Mouse (Mus musculus): ENCODE data around the gene Anapc16. TPM values are rescaled to one million over a fixed set of nuclear protein-coding genes. Genes with fewer than 3 reads are reported as not detected.
A peak's percentile ranks its signal among the peaks of the same experiment; 100 is the strongest.

Anapc16 gene
- total RNA-seq (2021), result 10 to 100 TPM; 68.1 to 73.7 TPM

- DNase-seq, result peak; percentile 96 to 97
- intact Hi-C loops (cut with DNase I), result loop anchor here (2.0 to 5.0 kb wide), 3 partner anchors 35 to 80 kb away; partner anchors contain the start of gene Ddit4
Observed at GRCm38 (mm10) chr10:60002673-60003212, at the start of gene Anapc16, which contains the start of gene Ascc1. Anapc16 (minus strand) TSS chr10:60003135. Ascc1 (plus strand) TSS chr10:60002805.

GRCm38 (mm10) chr10:60050581-60050980 is 47.6 kb upstream of the Anapc16 start:
- DNase-seq, result no peak
- intact Hi-C loops (cut with DNase I), result no loop called here

DNA sequence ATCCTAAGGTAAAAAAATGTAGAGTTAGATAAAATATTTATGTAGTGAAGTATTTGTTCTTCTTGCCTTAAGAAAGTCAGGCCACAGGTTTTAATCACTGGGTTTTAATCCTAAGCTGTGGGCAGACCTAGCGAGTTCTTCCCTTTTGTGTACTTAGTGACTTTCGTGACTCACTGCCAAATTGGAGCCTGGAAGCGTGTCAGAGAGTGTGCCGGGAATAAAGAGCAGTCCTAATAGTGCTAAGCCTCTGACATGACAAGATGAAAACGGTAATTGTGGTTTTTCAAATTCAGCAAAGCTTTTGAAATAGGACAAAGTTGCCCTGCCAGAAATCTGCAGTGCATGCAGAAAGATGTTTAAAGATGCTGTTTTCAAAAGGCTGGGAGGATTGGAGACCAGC is 43.8 kb upstream of the Anapc16 start:
- intact Hi-C loops (cut with DNase I), result no loop called here
- DNase-seq, result peak; percentile 13 to 19

- intact Hi-C loops (cut with DNase I), result no loop called here
- DNase-seq, result no peak
Observed at GRCm38 (mm10) chr10:60042350-60042922, 39.5 kb upstream of the Anapc16 start.

DNA sequence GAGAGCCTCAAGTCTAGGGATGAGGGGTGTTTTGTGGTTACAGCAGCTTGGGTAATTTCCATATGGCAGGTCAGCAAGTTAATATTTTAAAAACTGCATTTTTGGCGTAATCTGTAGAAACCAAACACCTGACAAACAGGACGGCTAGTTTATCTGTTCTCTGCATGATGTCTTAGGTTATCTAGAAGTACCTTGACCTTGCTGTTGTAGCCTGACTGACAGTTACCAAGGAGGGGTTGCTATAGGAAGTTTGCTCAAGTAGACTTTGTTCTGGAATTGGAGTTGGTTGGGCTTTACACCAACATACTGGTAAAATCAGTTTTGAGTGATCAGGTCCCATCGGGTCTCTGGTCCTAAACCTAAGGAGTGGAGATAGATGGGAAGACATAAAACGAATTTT is 32.8 kb upstream of the Anapc16 start:
- intact Hi-C loops (cut with DNase I), result no loop called here

DNA sequence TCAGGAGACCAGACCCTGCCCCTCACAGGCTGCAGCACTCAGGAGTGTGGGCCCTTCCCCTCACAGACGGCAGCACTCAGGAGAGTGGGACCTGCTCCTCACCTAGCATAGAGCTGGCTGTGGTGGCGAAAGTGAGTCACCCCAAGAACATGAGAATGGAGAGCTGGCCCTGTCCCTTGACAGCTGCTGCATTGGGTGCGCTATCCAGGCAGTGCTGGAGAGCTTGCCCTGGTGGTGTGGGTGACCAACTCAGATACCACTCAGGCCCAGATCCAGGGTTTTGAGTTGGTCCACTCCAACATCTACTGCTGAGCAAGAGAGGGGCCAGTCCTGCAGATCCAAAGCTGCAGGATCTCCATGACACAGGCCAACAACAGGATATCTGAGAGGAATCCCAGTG is 31.7 kb upstream of the Anapc16 start:
- intact Hi-C loops (cut with DNase I), result no loop called here
- no peak for DNase-seq

More for the DNA sequence above, 32.8 kb upstream of the Anapc16 start:
- DNase-seq, result no peak

- no peak for DNase-seq
Observed at GRCm38 (mm10) chr10:60033064-60033463, 30.1 kb upstream of the Anapc16 start.

DNA sequence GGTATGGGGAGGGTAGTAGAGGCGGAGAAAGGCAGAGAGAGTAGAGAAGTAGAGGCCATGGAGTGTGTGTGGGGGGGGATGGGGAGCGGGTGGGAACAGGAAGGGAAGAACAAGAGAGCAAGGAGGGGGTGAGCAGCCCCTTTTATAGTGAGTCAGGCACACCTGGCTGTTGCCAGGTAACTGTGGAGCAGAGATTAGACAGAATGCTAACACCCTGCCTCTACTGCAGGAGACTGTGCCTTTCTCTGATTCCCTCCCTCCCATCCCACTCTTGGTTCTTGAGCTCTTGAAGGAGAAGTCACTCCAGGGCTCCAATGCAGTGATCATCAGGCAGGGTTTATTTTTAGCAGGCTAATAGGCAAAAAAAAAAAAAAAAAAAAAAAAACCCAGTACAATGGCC is 29.7 kb upstream of the Anapc16 start:
- intact Hi-C loops (cut with DNase I), result no loop called here
- no peak for DNase-seq

More at GRCm38 (mm10) chr10:60033064-60033463, 30.1 kb upstream of the Anapc16 start:
- intact Hi-C loops (cut with DNase I), result no loop called here

DNA sequence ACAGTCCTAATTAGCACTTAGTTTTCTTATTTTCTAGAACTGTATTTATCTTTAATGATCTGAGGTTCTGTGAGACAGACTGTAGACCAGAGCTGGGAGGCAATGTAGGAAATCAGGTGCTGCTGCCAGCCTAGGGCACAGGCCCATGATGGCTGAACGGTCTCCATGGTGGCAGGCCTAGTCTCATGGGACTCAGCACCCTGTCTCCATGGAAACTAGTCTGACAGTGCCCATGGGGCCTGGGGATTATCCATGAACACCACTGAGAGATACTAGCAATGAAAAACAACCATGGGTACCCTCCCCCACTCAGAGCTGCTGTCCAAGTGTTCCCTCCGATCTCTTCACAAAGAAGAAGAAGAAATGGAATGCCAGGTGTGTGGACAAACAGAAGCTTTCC is 29.1 kb upstream of the Anapc16 start:
- DNase-seq, result no peak
- intact Hi-C loops (cut with DNase I), result no loop called here

DNA sequence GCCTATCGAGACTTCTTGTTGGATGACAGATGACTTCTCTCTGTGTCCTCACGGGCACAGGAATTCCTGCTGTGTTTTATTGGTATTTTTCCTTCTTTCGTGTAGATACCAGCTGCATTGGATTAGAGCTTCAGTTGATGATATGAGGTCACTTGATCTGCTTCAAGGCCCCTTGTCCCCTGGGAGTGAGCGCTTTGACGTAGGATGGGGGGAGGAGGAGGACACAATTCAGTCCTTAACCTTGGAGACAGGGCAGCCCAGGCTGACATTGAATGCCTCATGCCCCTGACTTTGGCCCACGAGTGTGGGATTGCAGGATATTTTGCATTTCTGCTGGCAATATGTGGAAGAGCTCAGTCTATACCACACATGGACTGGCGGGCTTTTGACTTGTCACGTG is 28.6 kb upstream of the Anapc16 start:
- intact Hi-C loops (cut with DNase I), result no loop called here
- no peak for DNase-seq

DNA sequence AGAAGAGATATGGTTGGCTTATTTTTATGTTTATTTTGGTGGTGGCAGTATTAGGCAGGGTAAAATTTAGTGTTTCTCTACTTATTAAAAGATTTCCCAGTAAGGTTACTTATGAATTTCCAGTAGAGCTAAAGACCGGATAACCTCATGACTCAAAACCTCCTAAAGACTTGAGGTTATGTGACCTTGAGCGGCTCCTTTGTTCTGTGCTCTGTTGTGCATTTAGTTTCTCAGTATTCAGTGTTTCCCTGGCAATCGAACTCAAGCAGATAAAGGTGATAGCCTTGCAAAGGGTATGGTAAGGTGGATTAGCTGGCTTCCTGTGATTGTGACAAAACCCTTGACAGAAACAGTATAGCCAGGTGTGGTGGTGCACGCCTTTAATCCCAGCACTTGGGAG is 26.5 kb upstream of the Anapc16 start:
- intact Hi-C loops (cut with DNase I), result no loop called here
- no peak for DNase-seq

DNA sequence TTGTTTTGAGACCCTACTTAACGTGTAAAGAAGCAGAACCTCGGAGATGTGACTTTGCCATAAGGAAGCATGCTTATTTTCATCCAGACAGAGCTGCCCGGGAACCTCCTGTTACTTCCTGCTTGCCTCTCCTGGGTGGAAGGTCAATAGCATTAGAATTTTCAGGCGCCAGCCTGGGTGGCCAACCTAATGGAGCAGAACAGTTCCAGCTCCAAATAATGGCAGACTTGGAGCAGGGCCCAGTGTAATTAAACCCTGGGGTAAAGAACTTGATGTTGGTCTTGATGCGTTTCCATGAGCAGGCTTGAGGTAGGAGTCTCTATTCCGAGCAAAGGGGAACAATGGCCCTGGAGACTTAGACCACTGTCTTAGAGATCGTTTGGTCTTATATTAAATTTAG is 26.0 kb upstream of the Anapc16 start:
- DNase-seq, result no peak
- intact Hi-C loops (cut with DNase I), result no loop called here

GRCm38 (mm10) chr10:60028181-60028580 is 25.2 kb upstream of the Anapc16 start:
- DNase-seq, result no peak

GRCm38 (mm10) chr10:60027619-60028084 is 24.7 kb upstream of the Anapc16 start:
- no peak for DNase-seq
- intact Hi-C loops (cut with DNase I), result no loop called here

More at GRCm38 (mm10) chr10:60028181-60028580, 25.2 kb upstream of the Anapc16 start:
- intact Hi-C loops (cut with DNase I), result no loop called here

DNA sequence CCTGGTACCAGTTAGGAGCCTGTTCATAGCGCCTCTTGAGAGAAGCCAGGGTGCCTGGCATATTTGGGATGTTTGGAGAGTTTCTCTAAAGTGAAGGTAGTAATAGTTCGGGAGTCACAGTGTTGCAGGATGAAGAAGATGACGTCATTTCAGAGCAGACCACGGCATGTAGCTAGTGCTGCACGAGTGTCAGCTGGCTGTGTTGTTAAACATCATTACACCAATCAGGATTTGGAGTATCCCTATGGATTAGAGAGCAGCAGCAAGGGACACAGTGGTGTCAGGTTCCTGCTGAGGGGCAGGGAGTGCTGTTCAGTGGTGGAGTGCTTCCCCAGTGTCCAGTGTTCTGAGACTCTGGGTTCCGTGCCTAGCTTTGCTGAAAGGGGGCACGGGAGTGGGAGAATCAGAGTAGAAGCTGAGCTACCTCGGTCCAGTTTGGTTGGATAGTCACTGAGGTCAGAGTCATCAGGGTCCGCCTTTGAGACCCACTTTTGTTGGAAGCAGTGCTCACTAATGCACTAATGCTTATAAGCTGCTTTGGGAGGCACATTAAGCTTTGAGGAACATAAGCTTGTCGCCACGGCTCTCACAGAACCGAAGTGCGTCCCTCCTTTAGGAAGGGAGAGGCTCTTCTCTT is 23.9 kb upstream of the Anapc16 start:
- intact Hi-C loops (cut with DNase I), result no loop called here

DNA sequence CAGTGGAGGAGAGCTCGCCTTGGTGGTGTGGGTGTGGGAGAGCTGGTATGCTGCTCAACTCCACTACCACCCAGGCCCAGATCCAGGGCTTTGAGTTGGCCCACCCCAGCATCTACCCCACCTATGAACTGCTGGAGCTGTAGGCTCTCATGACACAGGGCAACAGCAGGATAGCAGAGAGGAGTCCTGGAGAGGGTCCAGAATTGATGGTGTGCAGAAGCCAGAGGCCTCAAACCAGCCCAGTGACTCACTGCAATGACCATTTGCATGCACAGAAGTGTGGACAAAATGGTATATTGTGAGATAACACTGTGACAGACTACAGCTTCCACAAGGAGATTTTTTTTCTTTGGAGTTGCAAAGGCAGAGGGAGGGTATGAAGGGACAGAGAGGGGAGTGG is 20.8 kb upstream of the Anapc16 start:
- intact Hi-C loops (cut with DNase I), result no loop called here
- no peak for DNase-seq

More for the DNA sequence above, 23.9 kb upstream of the Anapc16 start:
- DNase-seq, result no peak

- no peak for DNase-seq
- intact Hi-C loops (cut with DNase I), result no loop called here
Observed at GRCm38 (mm10) chr10:60019299-60019698, 16.4 kb upstream of the Anapc16 start.

DNA sequence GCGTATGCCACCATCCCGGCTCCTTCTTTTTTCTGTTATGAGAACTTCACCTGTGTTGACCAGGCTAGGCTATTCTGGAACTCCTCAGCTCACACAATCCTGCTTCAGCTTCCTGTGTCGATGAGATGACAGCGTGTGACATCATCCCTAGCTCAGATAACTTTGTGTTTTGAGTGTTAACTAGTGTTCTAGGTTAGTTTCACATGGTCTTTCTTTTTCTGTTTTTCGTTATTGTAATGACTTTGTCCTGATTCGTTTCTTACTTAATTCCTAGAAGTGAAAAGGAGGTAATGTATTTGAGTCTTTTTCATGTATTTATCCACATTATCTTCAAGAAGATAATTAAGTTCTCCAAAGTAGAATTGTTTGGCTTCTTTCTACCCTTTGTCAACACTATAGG is 13.3 kb upstream of the Anapc16 start:
- no peak for DNase-seq
- intact Hi-C loops (cut with DNase I), result no loop called here

- intact Hi-C loops (cut with DNase I), result loop anchor here (5.0 kb wide), 1 partner anchor 53 kb away; no protein-coding TSS in a partner anchor
- no peak for DNase-seq
Observed at GRCm38 (mm10) chr10:60009115-60009514, 6.2 kb upstream of the Anapc16 start.

DNA sequence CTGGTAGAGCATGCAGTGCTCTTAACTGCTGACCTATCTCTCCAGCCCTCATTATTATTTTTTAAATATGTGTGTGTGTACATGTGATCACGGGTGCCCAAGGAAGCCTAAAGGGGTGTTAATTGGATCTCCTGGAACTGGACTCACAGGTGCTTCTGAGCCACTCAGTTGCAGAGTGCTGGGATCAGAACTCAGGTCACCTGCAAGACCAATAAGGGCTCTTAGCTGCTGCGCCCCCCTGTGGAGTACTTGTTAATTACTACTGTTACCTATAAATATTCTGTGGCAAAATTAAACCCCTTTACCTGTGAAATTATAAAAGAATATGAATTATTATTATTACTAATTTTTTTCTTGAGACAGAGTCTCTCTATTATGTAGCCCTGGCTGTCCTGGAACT is 2.3 kb upstream of the Anapc16 start:
- no peak for DNase-seq
- intact Hi-C loops (cut with DNase I), result loop anchor here (1.0 to 5.0 kb wide), 2 partner anchors 57 to 112 kb away; no protein-coding TSS in a partner anchor

DNA sequence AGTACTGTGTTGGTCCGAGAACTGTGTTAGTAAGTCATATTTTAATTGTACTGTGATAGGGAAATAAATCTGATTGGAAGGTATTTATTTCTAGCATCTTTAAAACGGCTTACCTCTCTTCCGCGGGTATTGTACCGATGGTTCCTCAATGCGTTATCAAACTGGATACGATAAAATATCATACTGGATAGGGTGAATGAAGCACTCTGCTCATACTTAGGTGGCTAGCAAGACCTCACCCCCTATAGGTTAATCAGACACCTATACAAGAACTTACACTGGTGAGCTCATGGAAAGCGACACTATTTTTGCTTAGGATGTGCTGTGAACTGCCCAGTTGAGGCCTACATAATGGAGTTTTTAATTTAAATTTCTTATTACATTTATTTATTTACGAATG is 912 bp upstream of the Anapc16 start:
- intact Hi-C loops (cut with DNase I), result loop anchor here (2.0 to 5.0 kb wide), 3 partner anchors 37 to 78 kb away; partner anchors contain the start of gene Ddit4
- DNase-seq, result no peak

All from heart, postnatal 36 days (tissue).